Mouse (Mus musculus) stomach, embryonic 16.5 days (tissue): ENCODE measurements around the gene Zpbp2. TPM values are rescaled to one million over a fixed set of nuclear protein-coding genes. Genes with fewer than 3 reads are reported as not detected.

Experiments used
- ATAC-seq: fragments of 200-750 bp; cut with Nextera tagmentation; 2 replicates; pipeline ENCODE4 v1.8.0; 2017; ENCODE audit warnings: moderate number of reproducible peaks, moderate TSS enrichment; ENCODE audit not compliant: insufficient read depth, low FRiP score
- H3K27ac ChIP-seq: fragments of 300-500 bp; sonication (generic); 2 replicates; pipeline ENCODE4 v1.5.1; 2014; ENCODE audit warnings: low read length
- H3K27me3 ChIP-seq: fragments of 300-500 bp; sonication (generic); 2 replicates; pipeline ENCODE4 v1.6.1; 2014; ENCODE audit warnings: low read length, control low read depth, mixed read lengths; ENCODE audit not compliant: control insufficient read depth, insufficient read depth
- H3K36me3 ChIP-seq: fragments of 300-500 bp; sonication (generic); 2 replicates; pipeline ENCODE4 v1.6.1; 2014; ENCODE audit warnings: low read length; ENCODE audit not compliant: control insufficient read depth, insufficient read depth
- H3K4me1 ChIP-seq: fragments of 300-500 bp; sonication (generic); 2 replicates; pipeline ENCODE4 v1.6.1; 2014; ENCODE audit warnings: low read length, control low read depth, mixed read lengths; ENCODE audit not compliant: control insufficient read depth, insufficient read depth
- H3K4me2 ChIP-seq: fragments of 300-500 bp; sonication (generic); 2 replicates; pipeline ENCODE4 v1.6.1; 2014; ENCODE audit warnings: low read depth, low read length, mixed read lengths
- H3K4me3 ChIP-seq: fragments of 300-500 bp; sonication (generic); replicated peaks from 2 replicates; pipeline ENCODE4 v1.5.1; 2014; ENCODE audit warnings: mild to moderate bottlenecking, low read length
- H3K9ac ChIP-seq: fragments of 300-500 bp; sonication (generic); 2 replicates; pipeline ENCODE4 v1.6.1; 2014; ENCODE audit warnings: low read length
- H3K9me3 ChIP-seq: fragments of 300-500 bp; sonication (generic); replicated peaks from 2 replicates; pipeline ENCODE4 v1.6.1; 2016; ENCODE audit warnings: low read length, control low read depth; ENCODE audit not compliant: control insufficient read depth
- WGBS: fragments of 180-500 bp; shearing (Covaris S2); extraction: QIAGEN DNeasy Blood & Tissue Kit; methylation state at CpG from one replicate; pipeline ENCODE4 v1.1.7; 2014; 5-methylcytosine and 5-hydroxymethylcytosine counted together
- polyA plus RNA-seq: library from polyadenylated mRNA; unstranded; fragments of >200 nt; fragmentation: Nextera tagmentation; extraction: Ambion mirVana; gene quantifications from 2 replicates; pipeline ENCODE4 v1.2.1, GENCODE M21; 2015

Zpbp2 gene
- polyA plus RNA-seq, 1 experiment from 2014 or later = 0.18 TPM

GRCm38 (mm10) chr11:98606763-98607162 is 55.9 kb downstream of the Zpbp2 start:
- Histone ChIP-seq H3K27me3 (no peaks in the 10 kb centered on the region; the same call in 1 of the 2 replicates), H3K36me3 (no peaks in the 10 kb centered on the region), H3K4me2 (no peak overlapping the region), H3K27ac (no peak overlapping the region), H3K4me1 (peaks cover 3% of the 10 kb centered on the region; the same call in 1 of the 2 replicates), H3K4me3 (no peak overlapping the region), H3K9ac (no peak overlapping the region), H3K9me3 (no peaks in the 10 kb centered on the region)
- 8% methylated on average over 3 of the region's 3 CpGs for WGBS
- ATAC-seq = no peak

Other genes with a start within 250 kb of the Zpbp2 start
- 0.06 TPM in 1 of 2 replicates, not detected in the other for gene Neurod2, start 221.4 kb upstream of the Zpbp2 start, polyA plus RNA-seq
- 18.7 and 20.3 TPM in 2 replicates for gene Ppp1r1b, start 202.7 kb upstream of the Zpbp2 start, polyA plus RNA-seq
- gene Stard3, start 192.7 kb upstream of the Zpbp2 start, polyA plus RNA-seq = 43.9 and 51.8 TPM in 2 replicates
- gene Tcap, start 167.3 kb upstream of the Zpbp2 start, polyA plus RNA-seq = 0.57 and 9.3 TPM in 2 replicates
- 0.15 TPM in 1 of 2 replicates, not detected in the other for gene Pnmt, start 164.6 kb upstream of the Zpbp2 start, polyA plus RNA-seq
- gene Pgap3, start 150.6 kb upstream of the Zpbp2 start, polyA plus RNA-seq = 16.4 and 17.0 TPM in 2 replicates
- 52.1 and 62.2 TPM in 2 replicates for gene Erbb2, start 138.6 kb upstream of the Zpbp2 start, polyA plus RNA-seq
- gene Mien1, start 112.1 kb upstream of the Zpbp2 start, polyA plus RNA-seq = 152 and 157 TPM in 2 replicates
- 44.3 and 53.1 TPM in 2 replicates for gene Grb7, start 104.7 kb upstream of the Zpbp2 start, polyA plus RNA-seq
- gene Ikzf3, start 5.1 kb upstream of the Zpbp2 start, polyA plus RNA-seq = 0.31 and 0.54 TPM in 2 replicates
- gene Ormdl3, start 36.3 kb downstream of the Zpbp2 start, polyA plus RNA-seq = 56.8 and 61.0 TPM in 2 replicates
- not detected in 2 replicates for gene Lrrc3c, start 47.2 kb downstream of the Zpbp2 start, polyA plus RNA-seq
- gene Gm12355, start 74.6 kb downstream of the Zpbp2 start, polyA plus RNA-seq = 0.39 and 1.6 TPM in 2 replicates
- not detected in 2 replicates for gene Gsdma3, start 75.3 kb downstream of the Zpbp2 start, polyA plus RNA-seq
- gene Gsdma2, start 95.7 kb downstream of the Zpbp2 start, polyA plus RNA-seq = 0.45 and 0.87 TPM in 2 replicates
- gene Gsdma, start 113.3 kb downstream of the Zpbp2 start, polyA plus RNA-seq = 3.7 and 8.3 TPM in 2 replicates
- 147 and 157 TPM in 2 replicates for gene Psmd3, start 131.5 kb downstream of the Zpbp2 start, polyA plus RNA-seq
- gene Csf3, start 150.2 kb downstream of the Zpbp2 start, polyA plus RNA-seq = not detected in 2 replicates
- gene Med24, start 178.3 kb downstream of the Zpbp2 start, polyA plus RNA-seq = 42.2 and 44.2 TPM in 2 replicates
- gene Thra, start 189.5 kb downstream of the Zpbp2 start, polyA plus RNA-seq = 32.9 and 37.8 TPM in 2 replicates
- 2.6 and 4.1 TPM in 2 replicates for gene Nr1d1, start 224.2 kb downstream of the Zpbp2 start, polyA plus RNA-seq
- gene Msl1, start 244.4 kb downstream of the Zpbp2 start, polyA plus RNA-seq = 18.0 and 18.4 TPM in 2 replicates